Mouse (Mus musculus) midbrain, embryonic 14.5 days (tissue): Measurements from ENCODE around the gene Tmem273. TPM values are rescaled to one million over a fixed set of nuclear protein-coding genes. Genes with fewer than 3 reads are reported as not detected.

ENCODE experiments used
- ATAC-seq: fragments of 200-750 bp; cut with Nextera tagmentation; 2 replicates; pipeline ENCODE4 v1.8.0; 2017; ENCODE audit warnings: moderate number of reproducible peaks, moderate library complexity; ENCODE audit not compliant: low FRiP score, low TSS enrichment
- DNase-seq: peaks from one replicate; pipeline ENCODE4 v3.0.0-alpha.2; 2015
- H3K27ac ChIP-seq: fragments of 300-500 bp; sonication (generic); replicated peaks from 2 replicates; pipeline ENCODE4 v1.5.1; 2014; ENCODE audit warnings: mild to moderate bottlenecking, low read depth, low read length, moderate library complexity
- H3K27me3 ChIP-seq: fragments of 300-500 bp; sonication (generic); 2 replicates; pipeline ENCODE4 v1.6.1; 2014; ENCODE audit warnings: low read length, control low read depth, mixed read lengths; ENCODE audit not compliant: control insufficient read depth, insufficient read depth
- H3K36me3 ChIP-seq: fragments of 300-500 bp; sonication (generic); 2 replicates; pipeline ENCODE4 v1.6.1; 2014; ENCODE audit warnings: low read length, control low read depth; ENCODE audit not compliant: control insufficient read depth, insufficient read depth
- H3K4me1 ChIP-seq: fragments of 300-500 bp; sonication (generic); 2 replicates; pipeline ENCODE4 v1.6.1; 2014; ENCODE audit warnings: mild to moderate bottlenecking, antibody characterized with exemption, low read length, control low read depth; ENCODE audit not compliant: control insufficient read depth, insufficient read depth
- H3K4me2 ChIP-seq: fragments of 300-500 bp; sonication (generic); 2 replicates; pipeline ENCODE4 v1.6.1; 2014; ENCODE audit warnings: mild to moderate bottlenecking, low read length, moderate library complexity
- H3K4me3 ChIP-seq: fragments of 300-500 bp; sonication (generic); replicated peaks from 2 replicates; pipeline ENCODE4 v1.5.1; 2014; ENCODE audit warnings: low read depth, low read length
- H3K9ac ChIP-seq: fragments of 300-500 bp; sonication (generic); replicated peaks from 2 replicates; pipeline ENCODE4 v1.6.1; 2014; ENCODE audit warnings: mild to moderate bottlenecking, low read length, moderate library complexity
- H3K9me3 ChIP-seq: fragments of 300-500 bp; sonication (generic); 2 replicates; pipeline ENCODE4 v1.6.1; 2016; ENCODE audit warnings: low read length, control low read depth, mixed read lengths; ENCODE audit not compliant: control insufficient read depth
- WGBS: fragments of 180-500 bp; shearing (Covaris S2); extraction: QIAGEN DNeasy Blood & Tissue Kit; methylation state at CpG from one replicate; pipeline ENCODE4 v1.1.7; 2014; 5-methylcytosine and 5-hydroxymethylcytosine counted together
- polyA plus RNA-seq: library from polyadenylated mRNA; unstranded; fragments of >200 nt; fragmentation: Nextera tagmentation; extraction: Ambion mirVana; gene quantifications from 2 replicates; pipeline ENCODE4 v1.2.1, GENCODE M21; 2014

Gene Tmem273
- 0.33 TPM in 1 of 2 replicates, not detected in the other for polyA plus RNA-seq

DNA sequence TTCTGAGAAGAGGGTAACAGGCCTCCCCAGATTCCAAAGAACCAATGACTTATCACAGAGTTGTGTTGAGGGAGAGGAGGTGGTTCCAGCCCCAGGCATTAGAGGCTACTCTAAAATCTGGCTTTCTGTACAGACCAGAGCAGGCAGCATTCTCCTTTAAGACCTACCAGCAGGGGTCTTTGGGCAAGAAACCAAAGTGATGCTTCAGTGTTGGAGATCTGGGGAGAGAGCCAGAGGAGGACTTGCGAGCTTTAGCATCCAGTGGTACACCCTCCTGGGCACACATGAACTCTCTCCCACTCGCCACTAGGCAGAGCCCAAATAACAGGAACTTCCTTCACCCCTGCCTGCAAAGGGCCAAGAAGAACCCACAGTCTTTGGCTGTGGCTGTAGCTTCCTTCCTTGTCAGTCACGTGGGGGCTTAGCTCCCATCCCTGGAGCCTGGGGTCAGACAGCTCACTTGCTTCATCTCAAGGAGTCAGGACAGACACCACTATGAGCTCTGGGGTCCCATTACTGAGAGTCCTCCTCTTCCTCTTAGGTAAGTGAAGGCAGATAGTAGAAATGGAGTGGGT, at the start of gene Tmem273:
Gene Tmem273, plus strand, starts transcription at position 408 of the 575 bp plus-strand sequence.
- no peaks in the 10 kb centered on the region for H3K27me3 ChIP-seq
- H3K9me3 ChIP-seq, result no peaks in the 10 kb centered on the region
- H3K4me2 ChIP-seq, result no peak within 1 kb of the TSS
- H3K36me3 ChIP-seq, result no peaks in the 10 kb centered on the region
- no peak within 1 kb of the TSS for H3K9ac ChIP-seq
- no peaks in the 10 kb centered on the region for H3K4me1 ChIP-seq
- 71% methylated on average over 3 of the region's 3 CpGs for WGBS
- no peak within 1 kb of the TSS for H3K27ac ChIP-seq
- H3K4me3 ChIP-seq, result no peak within 1 kb of the TSS
- no peak for ATAC-seq
- no peak for DNase-seq

DNA sequence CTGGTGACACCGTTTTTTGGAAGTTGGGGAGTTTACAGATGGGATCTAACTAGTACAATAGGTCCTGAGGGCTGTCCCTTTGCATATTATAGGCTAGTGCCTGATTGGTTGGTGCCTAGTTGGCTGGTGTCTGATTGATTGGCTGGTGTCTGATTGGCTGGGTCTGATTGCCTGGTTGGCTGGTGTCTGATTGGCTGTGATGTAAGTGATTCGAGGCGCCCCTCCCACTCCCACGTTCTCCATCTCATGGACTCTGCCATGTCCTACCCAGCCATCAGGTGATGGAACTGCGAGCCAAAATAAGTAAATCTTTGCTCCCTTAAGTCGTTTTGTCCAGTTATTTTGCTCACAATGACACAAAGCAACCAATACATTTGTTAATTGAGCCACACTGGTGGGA, 49.2 kb upstream of the Tmem273 start:
- no peaks in the 10 kb centered on the region for H3K4me1 ChIP-seq
- WGBS, result 92% methylated on average over 6 of the region's 6 CpGs
- H3K4me3 ChIP-seq, result no peak overlapping the region
- peaks cover 12% of the 10 kb centered on the region; the same call in 1 of the 2 replicates for H3K9me3 ChIP-seq
- no peak for ATAC-seq
- no peak overlapping the region for H3K4me2 ChIP-seq
- DNase-seq, result no peak
- H3K36me3 ChIP-seq, result no peaks in the 10 kb centered on the region
- no peak overlapping the region for H3K27ac ChIP-seq
- H3K9ac ChIP-seq, result no peak overlapping the region
- H3K27me3 ChIP-seq, result no peaks in the 10 kb centered on the region

- H3K4me1 ChIP-seq, result no peaks in the 10 kb centered on the region
- H3K27me3 ChIP-seq, result no peaks in the 10 kb centered on the region
- no peak for ATAC-seq
- H3K4me3 ChIP-seq, result no peak overlapping the region
- no peak overlapping the region for H3K9ac ChIP-seq
- DNase-seq, result no peak
- H3K36me3 ChIP-seq, result no peaks in the 10 kb centered on the region
- H3K4me2 ChIP-seq, result no peak overlapping the region
- WGBS, result 90% methylated on average over 5 of the region's 5 CpGs
- H3K27ac ChIP-seq, result no peak overlapping the region
- H3K9me3 ChIP-seq, result peaks cover 12% of the 10 kb centered on the region; the same call in 1 of the 2 replicates
These were observed 47.2 kb upstream of the Tmem273 start for GRCm38 (mm10) chr14:32738586-32738985.

GRCm38 (mm10) chr14:32748519-32748918, 37.2 kb upstream of the Tmem273 start:
- ATAC-seq, result no peak
- Histone ChIP-seq H3K4me1 (no peaks in the 10 kb centered on the region), H3K4me3 (no peak overlapping the region), H3K9me3 (no peaks in the 10 kb centered on the region), H3K36me3 (no peaks in the 10 kb centered on the region), H3K27me3 (no peaks in the 10 kb centered on the region), H3K9ac (no peak overlapping the region), H3K27ac (no peak overlapping the region), H3K4me2 (no peak overlapping the region)
- WGBS, result 72% methylated on average over 6 of the region's 6 CpGs
- no peak for DNase-seq

GRCm38 (mm10) chr14:32750727-32751126, 35.0 kb upstream of the Tmem273 start:
- Histone ChIP-seq H3K9ac (no peak overlapping the region), H3K27ac (no peak overlapping the region), H3K4me1 (no peaks in the 10 kb centered on the region), H3K36me3 (no peaks in the 10 kb centered on the region), H3K27me3 (no peaks in the 10 kb centered on the region), H3K9me3 (no peaks in the 10 kb centered on the region), H3K4me2 (no peak overlapping the region), H3K4me3 (no peak overlapping the region)
- ATAC-seq, result no peak
- 95% methylated on average over 6 of the region's 6 CpGs for WGBS
- DNase-seq, result no peak

- Histone ChIP-seq H3K27ac (no peak overlapping the region), H3K9ac (no peak overlapping the region), H3K9me3 (no peaks in the 10 kb centered on the region), H3K27me3 (no peaks in the 10 kb centered on the region), H3K4me3 (no peak overlapping the region), H3K4me2 (no peak overlapping the region), H3K4me1 (no peaks in the 10 kb centered on the region), H3K36me3 (no peaks in the 10 kb centered on the region)
- no peak for ATAC-seq
- WGBS, result 81% methylated on average over 1 of the region's 1 CpGs
- DNase-seq, result no peak
These were observed 31.5 kb upstream of the Tmem273 start for GRCm38 (mm10) chr14:32754286-32754685.

DNA sequence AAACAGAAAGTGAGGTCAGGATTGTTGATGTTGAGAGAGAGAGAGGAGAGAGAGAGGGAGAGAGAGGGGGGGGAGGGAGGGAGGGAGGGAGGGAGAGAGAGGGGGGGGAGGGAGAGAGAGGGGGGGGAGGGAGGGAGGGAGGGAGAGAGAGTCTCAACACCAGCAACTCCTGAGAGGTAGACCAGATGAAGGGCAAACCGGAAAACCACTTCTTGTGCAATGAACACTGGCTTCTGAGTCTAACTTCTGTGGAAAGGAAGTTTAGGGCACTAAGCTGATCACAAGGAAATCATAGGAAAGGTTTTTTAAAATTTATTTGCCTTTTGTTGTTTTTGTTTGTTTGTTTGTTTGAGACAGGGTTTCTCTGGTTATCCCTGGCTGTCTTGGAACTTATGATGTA, 23.6 kb upstream of the Tmem273 start:
- DNase-seq (no peak), ATAC-seq (no peak)
- H3K9me3 ChIP-seq, result no peaks in the 10 kb centered on the region
- no peak overlapping the region for H3K9ac ChIP-seq
- H3K4me3 ChIP-seq, result no peak overlapping the region
- no peak overlapping the region for H3K27ac ChIP-seq
- WGBS, result 82% methylated on average over 1 of the region's 1 CpGs
- H3K27me3 ChIP-seq, result no peaks in the 10 kb centered on the region
- H3K4me1 ChIP-seq, result no peaks in the 10 kb centered on the region
- H3K36me3 ChIP-seq, result no peaks in the 10 kb centered on the region
- no peak overlapping the region for H3K4me2 ChIP-seq

GRCm38 (mm10) chr14:32770563-32770962, 15.2 kb upstream of the Tmem273 start:
- Histone ChIP-seq H3K36me3 (no peaks in the 10 kb centered on the region), H3K4me2 (no peak overlapping the region), H3K9me3 (no peaks in the 10 kb centered on the region), H3K27me3 (no peaks in the 10 kb centered on the region), H3K9ac (no peak overlapping the region), H3K4me3 (no peak overlapping the region), H3K4me1 (no peaks in the 10 kb centered on the region), H3K27ac (no peak overlapping the region)
- ATAC-seq (no peak), DNase-seq (no peak)
- 82% methylated on average over 6 of the region's 6 CpGs for WGBS

- Histone ChIP-seq H3K27me3 (no peaks in the 10 kb centered on the region), H3K4me1 (no peaks in the 10 kb centered on the region), H3K4me3 (no peak overlapping the region), H3K27ac (no peak overlapping the region), H3K9me3 (no peaks in the 10 kb centered on the region), H3K36me3 (no peaks in the 10 kb centered on the region), H3K4me2 (no peak overlapping the region), H3K9ac (no peak overlapping the region)
- DNase-seq (no peak), ATAC-seq (no peak)
- WGBS, result 90% methylated on average over 4 of the region's 4 CpGs
These were observed 13.7 kb upstream of the Tmem273 start for GRCm38 (mm10) chr14:32772085-32772484.
